Mouse (Mus musculus): ENCODE data around the gene Tfg.

Tfg gene

DNA sequence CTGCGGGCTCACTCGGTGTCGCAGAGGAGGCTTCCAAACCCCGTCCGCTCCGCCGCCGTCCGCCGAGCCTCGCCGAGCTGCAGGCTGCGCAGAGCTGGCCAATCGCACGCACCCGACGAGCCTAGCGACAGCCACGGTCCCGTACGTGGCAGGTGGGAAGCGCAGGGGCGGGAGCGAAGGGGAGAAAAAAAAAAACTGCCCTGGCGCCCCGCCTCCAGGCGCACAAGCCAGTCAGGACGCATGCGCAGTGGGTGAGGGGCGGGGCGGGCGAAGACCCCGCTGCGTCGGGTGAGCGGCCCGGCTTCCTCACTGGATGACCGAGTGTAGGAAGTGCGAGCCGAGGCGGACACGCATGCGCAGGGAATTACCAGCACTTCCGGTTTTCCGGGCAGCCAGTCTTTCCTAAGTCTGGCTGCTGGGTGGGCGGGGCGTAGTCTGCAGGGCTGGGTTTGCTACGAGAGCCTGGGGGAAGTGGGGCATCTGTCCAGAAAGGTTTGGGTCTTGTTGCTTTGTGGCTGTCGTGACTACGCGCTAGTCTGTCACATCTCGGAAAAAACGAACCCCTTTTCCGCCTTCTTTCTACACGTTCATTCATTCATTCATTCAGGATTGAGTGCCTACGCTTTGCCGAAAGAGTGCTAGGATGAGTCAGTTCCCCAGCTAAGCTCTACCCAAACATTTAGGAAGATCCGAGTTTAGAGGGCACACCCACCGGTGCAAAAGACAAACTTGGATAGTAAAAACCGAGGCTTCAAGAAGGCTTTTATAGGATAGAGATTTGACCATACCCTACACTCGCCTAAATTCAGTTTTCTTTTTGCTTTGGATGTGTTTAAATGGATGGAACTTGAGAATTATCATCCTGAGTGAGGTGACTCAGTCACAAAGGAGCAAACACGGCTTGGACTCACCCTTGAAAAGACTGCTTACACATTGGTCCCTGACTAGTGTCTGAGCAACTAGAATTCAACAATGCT is at the start of gene Tfg:
Gene Tfg, minus strand, starts transcription at position 227 of the 977 bp plus-strand sequence.
- DNase-seq (ENCODE audit: low read depth) = peak; percentile 99

DNA sequence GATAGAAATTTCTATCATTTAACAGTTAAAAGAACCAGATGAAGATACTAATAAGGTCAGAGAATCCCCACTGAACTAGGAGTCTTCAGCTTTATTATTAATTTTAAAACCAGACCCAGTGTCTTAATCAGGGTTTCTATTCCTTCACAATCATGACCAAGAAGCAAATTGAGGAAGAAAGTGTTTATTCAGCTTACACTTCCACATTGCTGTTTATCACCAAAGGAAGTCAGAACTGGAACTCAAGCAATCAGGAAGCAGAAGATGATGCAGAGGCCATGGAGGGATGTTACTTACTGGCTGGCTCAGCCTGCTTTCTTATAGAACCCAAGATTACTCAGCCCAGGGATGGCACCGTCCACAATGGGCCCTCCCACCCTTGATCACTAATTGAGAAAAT is 11.8 kb upstream of the Tfg start:
- DNase-seq (ENCODE audit: low read depth) = peak; percentile 21

DNA sequence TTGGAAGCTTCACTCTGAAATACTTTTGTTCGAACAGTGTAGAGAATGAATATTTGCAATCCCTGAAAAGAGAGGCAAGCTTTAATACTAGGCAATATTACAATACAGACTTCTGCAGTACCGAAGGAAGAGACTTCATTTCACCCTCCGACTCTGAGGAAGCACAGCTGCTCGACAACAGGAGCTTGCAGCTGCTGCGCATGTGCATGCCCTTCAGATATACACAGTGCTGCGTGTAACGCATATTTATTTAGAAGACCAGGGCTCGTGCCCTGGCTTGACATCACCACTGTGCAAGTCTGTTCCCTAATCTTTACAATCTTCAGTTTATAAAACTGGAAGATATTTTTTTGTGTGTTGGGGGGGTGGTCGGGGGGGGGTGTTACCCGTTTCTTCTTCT is 7.7 kb upstream of the Tfg start:
- DNase-seq (ENCODE audit: low read depth) = no peak

DNA sequence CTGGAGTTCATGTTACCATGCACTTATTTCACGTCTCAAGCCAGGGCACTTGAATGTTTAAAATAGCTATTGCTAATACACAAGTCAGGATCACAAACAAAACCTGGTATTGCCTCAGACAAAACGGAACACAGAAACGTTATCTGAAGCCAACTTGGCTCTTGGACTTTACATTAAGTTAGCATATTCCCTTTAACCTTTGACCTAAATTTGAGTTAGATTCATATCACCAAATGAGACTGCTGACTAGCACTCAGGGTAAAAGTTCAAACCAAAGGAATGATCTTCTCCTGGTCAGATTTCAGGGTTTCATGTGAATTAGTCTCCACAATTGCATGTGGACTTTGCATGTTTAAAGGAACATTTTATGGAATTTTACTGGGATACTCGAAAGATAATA is 5.1 kb upstream of the Tfg start:
- DNase-seq (ENCODE audit: low read depth) = no peak

DNA sequence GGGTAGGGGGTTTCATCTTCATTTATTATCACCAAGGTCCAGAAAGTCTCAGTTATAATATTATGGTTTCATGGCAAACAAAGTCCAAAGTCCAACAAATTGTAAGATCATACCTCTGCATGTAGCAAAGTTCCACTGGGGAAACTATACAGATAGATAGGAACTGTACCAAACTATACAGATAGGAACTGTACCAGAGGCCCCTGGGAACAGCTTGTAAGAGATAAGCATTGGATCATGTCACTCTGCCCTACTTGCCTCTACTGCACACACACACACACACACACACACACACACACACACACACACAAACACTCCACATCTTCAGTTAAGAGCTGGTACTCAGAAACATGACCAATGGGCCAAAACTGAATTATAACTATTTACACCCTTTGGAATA is 1.8 kb upstream of the Tfg start:
- no peak for DNase-seq (ENCODE audit: low read depth)

DNA sequence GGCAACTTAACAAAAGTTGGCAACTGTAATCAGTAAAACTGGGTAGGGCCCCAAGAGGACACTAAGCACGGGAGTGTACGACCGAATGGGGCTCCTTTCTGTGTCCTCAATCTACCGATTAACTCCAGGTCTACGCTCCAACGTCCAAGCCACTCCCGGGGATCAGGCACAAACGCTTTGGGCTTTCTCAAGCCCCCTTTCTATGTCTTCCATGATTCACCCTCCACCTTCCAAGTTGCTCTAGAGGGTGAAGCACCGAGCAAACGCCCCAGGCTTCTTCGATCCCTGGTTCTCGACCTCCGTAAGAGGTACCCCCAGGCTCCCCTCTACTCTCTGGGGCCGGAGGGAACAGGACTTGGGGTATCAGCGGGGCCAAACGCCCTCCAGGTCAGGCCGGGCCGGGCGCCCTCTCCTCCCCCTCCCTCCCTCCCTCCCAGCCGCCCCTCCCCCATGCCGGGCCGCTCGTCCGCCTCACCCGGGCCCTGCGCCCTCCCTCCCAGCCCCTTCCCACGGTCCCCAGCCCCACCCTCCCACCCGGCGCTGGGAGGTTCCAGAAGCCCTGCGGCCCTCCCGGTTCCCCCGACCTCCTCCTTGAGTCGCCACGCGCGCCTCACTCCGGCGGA is 582 bp downstream of the Tfg start:
- DNase-seq (ENCODE audit: low read depth) = peak; percentile 31

DNA sequence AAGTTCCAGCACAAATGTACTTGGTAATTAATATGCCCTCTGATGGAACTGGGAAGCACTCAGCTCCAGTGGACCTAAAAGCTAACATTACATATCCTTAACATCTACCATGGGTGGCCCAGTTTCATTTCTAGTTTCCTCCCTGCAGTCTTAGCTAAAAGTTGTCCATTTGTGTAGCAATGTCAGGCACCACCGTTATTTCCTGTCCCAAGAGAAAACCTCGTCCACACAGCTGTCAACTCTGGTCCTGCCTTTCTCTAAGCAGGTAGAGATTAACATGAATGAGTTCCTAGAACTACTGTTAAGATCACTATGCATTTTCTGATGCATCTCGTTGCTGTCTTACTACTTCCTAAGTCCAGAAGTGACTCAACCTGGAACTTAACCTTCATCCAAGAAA is 1.6 kb downstream of the Tfg start:
- DNase-seq (ENCODE audit: low read depth) = peak; percentile 14

DNA sequence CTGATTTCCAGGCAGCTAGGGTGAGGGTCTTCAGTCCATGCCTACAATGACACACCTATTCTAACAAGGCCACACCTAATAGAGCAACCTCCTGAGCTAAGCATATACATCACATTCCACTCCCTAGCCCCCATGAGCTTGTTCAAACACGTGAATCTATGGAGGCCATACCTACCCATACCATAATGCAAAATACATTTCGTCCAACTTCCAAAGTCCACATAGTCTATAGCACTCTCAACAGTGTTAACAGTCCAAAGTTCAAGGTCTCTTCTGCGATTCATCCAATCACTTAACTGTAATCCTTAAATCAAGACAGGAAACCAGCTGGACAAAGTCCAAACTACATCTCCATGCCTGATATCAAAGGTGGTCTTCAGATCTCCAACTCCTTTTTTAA is 7.2 kb downstream of the Tfg start:
- DNase-seq (ENCODE audit: low read depth) = no peak

DNA sequence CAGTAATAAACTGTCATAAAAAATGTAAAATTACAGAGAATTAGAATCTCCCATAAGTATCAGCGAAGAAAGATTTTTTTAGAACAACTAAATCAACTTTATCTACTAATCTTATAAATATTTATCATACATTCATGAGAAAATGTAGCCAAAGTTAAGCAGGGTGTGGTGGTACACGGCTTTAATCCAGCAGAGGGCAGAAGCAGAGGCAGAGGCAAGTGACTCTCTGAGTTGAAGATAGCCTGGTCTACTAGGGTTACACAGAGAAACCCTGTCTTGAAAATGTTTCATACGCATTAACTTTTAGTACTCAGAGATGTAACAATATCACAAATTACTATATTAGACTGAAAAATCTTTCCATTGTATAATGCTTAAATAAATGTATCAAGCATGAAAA is 11.5 kb downstream of the Tfg start:
- peak; percentile 23 for DNase-seq (ENCODE audit: low read depth)

DNA sequence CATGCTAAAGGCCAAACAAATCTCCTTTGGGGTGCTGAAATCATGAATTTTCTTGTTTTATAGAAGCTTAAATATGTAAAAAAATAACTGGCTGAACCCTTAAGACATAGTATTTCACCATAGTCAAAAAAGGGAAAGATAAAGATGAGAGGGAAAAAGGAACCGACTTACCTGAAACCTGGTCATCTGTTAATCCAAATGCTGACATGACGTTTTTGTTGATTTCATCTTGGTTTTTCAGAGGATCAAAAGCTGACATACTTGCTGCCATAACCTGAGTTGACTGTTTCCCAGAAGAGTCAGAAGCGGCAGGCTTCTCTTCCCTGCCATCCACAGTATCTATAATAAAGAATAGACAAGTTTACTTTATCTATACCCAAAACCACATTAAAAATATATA is 16.4 kb downstream of the Tfg start:
- no peak for DNase-seq (ENCODE audit: low read depth)

DNA sequence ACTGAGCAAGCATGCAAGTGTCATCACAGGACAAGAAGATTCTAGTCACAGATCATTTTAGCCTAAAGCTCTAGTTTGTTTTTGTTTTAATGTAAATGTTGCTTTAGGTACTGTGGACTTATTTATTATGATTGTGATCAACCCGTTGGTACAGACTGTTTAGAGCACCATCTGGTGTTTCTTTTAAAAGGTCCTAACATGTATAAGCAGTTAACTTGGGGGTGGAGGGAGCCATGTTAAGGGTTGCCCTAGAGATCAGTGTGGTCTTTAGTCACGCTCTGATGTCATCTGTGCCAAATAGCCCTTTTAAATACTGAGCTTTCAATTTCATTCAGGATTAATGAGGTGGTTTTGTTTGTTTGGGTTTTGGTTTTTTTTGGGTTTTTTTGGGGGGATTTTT is 20.8 kb downstream of the Tfg start:
- DNase-seq (ENCODE audit: low read depth) = no peak

DNA sequence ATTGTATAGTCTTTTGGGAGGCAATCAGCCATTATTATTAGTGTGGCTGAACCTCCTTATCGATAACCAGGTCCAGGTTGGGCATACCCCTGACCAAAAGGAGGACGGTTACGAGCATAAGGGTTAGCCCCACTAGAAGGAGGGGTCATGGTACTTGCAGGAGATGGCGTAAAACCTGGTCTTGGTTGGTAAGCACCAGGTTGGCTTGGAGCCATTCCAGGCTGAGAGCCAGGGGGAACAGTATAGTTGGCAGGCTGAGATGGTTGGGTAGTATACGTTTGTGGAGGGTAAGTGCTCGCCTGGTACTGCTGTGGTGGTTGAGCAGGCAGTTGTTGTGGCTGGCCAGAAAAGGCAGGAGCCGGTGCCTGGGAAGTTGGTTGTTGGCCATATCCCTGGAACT is 26.5 kb downstream of the Tfg start:
- DNase-seq (ENCODE audit: low read depth) = no peak

DNA sequence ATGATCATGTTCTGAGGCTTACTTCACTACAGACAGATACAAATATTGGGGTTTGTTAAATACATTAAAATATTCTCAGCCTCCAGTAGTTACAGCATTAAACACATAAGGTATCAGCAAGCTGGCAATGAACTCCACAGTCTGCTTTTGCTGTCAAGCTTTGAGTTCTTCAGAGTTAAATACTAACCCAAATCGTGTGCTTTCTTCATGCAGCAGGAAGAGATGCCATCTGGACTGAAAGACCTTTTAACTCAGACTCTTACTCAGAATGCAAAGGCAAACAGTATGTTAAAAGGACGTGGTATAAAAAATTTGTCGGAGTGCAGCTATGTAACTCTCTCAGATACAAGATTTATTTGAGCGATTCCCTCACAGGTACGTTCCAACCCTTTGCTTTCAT is 30.5 kb downstream of the Tfg start:
- DNase-seq (ENCODE audit: low read depth) = no peak

DNA sequence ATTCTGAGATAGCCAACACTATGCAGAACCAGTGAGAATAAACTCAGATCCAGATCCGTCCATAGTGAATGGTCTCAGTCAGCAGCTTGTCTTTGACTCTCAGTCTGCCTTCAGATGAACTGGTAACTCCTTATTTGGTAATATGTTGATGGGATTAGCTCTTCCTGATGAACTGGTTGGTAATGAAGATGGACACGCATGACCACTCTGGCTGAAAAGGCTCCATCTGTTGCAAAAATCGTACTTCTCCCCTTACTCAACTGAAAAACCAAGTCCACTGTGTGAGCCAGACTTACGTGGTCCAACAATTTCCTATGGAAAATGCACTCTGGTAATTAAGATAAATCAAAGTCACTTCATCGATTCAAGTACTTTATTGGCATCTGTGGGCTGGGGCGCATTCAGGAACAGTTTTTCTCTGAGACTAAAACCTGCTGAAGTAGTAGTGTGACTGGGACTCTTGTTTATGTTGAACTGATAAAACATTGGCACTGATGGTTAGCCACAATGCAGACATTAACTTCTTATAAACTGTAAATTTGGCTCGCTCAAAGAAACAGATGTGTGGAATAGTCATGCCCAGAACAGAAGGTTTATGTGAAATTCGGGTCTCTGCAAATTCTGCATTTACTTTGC is 36.1 kb downstream of the Tfg start:
- DNase-seq (ENCODE audit: low read depth) = no peak

DNA sequence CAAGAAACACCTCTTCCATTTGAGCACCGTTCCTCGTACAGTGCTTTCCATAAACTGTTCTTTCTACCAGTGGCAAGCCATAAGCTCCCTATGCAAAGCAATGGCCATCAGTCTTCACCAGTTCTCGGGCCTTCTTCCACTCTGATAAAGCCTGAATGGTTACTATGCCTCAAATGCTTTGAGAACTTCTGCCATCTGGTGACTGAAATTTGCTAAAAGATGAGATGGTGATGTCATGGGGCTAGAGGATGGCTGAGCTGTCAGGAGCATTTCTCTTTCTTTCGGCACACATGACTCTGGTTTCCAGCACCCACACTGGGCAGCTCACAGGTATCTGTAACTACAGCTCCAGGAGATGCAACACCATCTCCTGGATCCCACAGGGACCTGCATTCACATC is 40.1 kb downstream of the Tfg start:
- DNase-seq (ENCODE audit: low read depth) = peak; percentile 47

DNA sequence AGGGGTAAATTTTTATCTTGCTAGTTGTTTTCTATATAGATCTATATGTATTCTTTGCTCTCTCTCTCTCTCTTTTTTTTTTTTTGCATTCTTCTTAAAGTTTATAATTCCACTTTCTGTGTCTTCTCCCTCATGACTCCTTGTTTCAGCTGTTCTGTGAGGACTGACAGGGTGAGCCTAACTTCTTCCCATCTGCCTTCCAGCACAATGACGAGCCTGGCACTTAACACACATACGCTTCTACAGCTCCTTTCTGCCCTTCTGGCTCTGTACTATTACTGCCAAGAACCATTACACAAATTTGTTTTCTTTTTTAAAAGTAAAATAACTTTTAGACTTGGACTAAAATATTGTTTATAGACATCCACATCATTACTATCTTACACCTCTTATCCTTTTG is 43.8 kb downstream of the Tfg start:
- DNase-seq (ENCODE audit: low read depth) = no peak

DNA sequence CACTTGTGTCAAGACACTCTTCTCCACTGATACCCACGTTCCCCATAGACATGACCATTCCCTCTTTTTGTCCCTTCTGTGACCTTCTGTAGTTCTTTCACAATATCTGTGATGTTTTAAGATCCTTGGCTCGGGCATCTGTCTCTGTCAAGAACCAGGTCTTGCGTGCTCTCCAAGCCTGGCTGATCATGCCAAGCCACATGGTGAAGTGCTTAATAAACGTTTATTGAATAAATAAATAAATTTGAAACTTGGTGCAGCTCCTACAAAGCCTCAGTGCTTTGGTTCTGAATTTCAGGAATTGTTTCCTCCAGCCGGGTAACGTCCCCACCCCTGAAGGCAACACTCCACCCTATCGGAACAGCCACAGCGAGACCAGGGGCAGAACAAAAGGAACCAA is 46.3 kb downstream of the Tfg start:
- DNase-seq (ENCODE audit: low read depth) = no peak

DNA sequence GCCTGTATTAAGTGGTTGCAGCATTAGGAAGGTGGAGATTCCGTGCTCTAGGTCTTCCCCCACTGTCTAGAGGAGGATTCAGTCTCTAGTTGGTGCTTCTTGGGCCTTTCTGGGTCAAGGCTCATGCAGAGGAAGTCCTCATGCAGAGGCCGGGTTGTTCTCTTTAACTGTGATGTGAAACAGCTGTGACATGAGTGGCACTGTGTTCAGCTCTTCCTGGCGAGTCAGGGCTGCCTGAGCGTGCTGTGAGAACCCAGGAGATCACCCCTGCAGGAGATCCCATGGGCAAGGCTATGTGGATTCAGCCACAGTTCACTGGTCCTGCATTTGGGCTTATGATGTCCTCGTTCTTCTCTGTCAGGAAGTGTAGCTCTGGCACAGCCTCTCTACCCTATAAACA is 47.7 kb downstream of the Tfg start:
- no peak for DNase-seq (ENCODE audit: low read depth)

DNA sequence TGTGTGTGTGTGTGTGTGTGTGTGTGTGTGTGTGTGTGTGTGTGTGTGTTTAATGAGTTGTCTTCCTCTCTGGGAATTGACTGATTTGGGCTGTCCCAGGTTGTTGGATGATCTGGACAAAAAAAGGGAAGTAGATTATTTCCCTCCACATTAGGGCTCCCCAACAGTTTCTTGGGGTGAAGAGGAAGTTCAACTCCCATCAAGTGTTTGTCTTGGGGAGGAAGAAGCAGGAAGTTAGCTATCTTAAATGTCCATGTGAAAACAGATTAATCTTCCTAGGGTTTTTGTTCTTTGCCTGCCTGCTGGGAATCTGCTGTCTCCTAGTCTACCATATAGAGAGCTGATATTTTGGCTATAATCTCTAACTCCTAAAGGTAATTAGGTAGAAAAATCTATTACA is 58.4 kb downstream of the Tfg start:
- DNase-seq (ENCODE audit: low read depth) = peak; percentile 8

DNA sequence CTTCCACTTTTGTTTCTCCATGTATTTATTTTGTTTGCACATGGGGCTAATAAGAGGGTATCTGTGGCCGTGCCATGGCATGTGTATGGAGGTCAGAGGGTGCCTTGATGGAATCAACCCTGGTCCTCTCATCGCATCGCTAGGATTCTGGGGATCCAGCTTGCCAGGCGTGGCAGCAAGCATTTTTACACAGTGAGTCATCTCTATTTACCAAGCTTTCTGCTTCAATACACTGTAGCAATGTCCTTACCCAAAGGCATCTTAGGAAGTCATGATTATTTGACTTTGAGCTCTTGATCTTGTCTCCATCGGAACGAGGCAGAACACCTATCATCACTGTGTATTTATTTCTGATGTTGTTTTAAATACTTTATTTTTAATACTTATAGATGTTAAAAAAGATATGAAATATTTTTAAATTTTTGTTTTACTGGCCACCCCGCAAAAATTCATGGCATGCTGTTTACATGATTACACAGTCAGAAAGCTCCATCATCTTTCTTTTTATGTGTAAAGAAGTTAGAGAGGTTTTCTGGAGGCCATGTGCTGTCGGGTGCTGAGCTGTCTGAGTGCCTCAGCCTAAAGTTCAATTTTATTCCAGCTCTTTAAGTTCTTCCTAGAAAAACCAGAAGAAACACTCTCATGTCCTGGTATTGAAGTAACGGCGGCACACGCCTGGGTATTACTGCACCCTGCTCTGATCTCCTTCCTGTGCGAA is 61.9 kb downstream of the Tfg start:
- DNase-seq (ENCODE audit: low read depth) = no peak

DNA sequence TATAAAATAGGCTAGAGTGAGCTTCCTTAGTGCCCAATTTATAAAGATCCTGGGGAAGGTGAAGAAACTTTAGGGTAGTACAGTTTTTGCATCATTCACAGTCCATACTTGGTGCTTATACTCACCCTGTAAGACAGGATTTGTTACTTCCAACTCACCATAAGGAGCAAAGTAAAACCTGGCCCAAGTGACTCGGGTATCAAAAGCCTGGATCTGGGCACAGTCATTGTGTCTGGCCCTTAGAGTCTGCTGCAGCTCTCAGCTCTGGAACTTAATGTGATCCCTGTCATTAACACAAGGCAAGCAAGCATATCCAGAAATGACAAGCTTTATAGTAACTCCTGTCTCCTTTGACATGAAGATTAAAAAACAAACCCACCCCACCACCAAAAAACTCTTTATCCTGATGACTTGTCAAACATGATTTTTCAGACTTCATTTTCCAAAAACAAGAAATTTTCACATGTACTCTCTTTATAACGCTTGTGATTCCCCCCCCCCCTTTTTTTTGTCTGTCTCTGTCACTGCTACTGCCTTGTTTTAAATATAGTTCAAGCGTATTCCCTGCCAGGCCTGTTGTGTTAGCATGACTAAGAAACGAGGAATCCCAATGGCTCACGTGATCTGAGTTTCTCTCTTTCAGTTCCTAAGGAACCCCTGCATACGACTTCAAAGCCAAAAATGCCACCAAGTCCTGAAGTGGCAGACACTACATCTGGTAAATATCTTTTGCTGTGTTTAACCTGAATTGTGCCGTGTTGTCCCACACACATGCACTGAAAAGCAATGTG is 70.7 kb downstream of the Tfg start:
- no peak for DNase-seq (ENCODE audit: low read depth)

DNA sequence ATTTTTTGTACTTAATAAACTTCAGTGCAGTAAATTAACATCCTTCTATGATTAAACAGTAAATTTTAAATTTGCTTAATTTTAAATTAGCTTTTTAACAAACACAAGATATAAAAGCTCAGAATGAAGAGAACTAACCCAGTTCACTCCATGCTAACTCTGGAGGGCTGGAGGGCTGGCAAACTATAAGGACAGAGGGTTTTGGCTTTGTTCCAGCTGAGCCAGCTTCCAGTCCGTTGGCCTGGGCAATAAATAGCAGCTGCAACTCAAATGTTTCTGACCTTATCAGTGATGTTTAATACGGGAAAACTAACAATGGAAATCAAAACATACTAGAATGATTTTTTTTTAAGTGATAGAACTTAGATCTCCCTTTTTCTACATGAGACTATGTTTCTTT is 72.0 kb downstream of the Tfg start:
- peak; percentile 8 for DNase-seq (ENCODE audit: low read depth)
